Mouse (Mus musculus): Measurements from ENCODE around the gene C2.

The C2 gene

DNA sequence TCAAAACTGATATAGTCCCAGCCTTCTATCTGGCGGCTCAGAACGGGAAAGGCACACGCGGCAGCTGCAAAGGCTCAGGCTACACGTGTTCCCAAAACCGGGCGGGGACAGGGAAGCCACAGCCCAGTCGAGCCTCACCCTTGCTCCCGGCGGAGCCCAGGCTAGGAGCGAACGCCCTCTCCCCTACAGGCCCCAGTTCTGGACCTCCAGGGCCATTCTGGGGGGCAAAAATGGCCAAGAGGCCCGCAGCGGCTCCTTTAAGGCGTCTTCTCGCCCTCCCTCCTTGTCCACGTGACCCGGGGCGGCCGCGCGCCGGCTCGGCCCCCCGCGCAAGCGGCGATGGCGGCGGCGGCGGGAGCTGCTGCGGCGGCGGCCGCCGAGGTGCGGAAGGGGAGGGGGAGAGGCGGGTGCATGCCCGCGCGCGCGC lies at the start of gene C2, which contains the start of gene Ehmt2:
Gene C2, minus strand, starts transcription at position 106 of the 427 bp plus-strand sequence.
Gene Ehmt2, plus strand, starts transcription at position 310 of the 427 bp plus-strand sequence.
- in situ Hi-C loops (cut with MboI, MseI), result no loop called here

DNA sequence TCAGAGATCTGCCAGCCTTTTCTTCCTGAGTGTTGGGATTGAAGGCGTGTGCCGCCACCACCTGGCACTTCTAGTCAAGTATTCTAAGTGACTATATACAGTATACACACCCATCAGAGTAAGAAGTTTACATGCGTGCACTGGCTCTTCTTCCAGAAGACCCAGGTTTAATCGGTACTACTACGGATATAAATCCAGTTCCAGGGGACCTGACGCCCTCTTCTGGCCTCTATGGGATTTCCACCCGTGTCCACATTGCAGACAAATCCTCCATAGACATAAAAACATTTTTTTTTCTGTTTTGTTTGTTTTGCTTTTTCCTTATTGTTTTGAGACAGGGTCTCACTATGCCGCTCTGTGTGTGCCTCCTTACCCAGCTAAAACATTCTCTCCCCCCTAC lies 49.5 kb upstream of the C2 start:
- in situ Hi-C loops (cut with MboI, MseI), result loop anchor here (5.0 kb wide), 1 partner anchor 35 kb away; the partner anchor contains the start of gene Lsm2

DNA sequence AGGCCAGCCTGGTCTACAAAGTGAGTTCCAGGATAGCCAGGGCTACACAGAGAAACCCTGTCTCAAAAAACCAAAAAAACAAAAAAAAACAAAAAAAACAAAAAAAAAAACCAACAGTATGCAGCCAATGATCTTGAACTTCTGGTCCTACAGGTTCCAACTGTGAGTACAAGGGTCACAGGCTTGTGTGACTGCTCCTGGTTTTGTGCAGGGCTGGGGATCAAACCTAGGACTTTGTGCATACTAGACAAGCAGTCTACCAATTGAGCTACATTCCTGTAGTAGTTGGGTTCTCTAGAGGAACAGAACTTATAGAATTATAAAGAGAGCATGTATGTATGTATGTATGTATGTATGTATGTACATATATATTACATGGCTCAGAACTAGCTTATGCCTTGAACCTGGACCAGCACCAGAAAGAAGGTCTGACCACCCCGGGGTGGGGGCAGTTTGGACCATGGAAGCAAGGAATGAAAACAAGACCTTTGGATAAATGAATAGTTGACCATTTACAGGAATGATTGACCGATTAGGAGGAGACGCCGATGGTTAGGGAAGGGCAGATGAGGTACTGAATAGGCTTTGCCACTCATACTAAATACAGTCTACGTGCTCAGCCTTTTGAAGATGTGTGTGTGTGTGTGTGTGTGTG lies 48.5 kb upstream of the C2 start:
- in situ Hi-C loops (cut with MboI, MseI), result loop anchor here (5.0 kb wide), 1 partner anchor 36 kb away; the partner anchor contains the start of gene Lsm2

DNA sequence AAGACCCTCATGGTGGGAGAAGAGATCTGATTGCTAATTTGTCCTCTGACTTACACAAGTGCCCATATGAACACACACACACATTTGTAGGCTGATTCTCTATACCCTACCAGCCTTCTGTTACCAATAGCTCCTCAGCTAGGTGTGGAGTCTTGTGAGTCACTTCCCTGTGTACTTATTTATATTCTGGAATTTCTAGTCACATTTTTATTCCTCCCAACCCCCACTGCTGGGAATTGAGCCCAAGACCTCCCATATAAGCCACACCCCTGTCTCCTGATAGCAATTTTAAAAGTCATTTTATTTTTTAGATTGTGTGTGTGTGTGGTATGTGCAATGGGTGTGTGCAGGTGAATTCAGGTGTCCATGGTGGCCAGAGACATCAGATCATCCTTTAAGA lies 46.3 kb upstream of the C2 start:
- in situ Hi-C loops (cut with MboI, MseI), result no loop called here

DNA sequence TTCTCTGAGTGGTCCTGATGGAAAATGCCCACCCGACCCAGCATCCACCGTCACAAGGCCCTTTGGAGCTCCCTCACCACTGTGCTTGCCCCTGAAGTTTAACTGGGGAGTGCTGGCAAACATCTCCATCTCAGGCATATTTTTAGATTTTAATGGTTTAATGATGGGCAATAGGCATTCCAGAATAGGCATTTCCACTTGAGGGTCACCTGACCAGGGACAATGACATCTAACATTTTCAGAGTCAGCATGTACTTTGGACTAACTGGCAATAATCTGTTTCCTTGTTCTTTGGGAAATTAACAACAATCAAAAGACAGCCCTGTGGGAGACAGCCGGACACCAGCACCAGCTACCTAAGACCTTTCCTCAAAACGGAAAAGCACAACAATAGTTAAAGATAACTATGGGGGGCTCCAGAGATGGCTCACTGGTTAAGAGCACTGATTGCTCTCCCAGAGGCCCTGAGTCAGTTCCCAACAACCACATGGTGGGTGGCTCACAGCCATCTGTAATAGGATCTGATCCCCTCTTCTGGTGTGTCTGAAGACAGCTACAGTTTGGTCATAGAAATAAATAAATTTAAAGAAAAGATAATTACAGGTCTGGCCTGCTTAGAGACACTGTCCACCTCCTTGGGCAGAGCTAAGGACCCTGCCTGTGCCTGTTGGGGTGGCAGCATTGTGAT lies 45.2 kb upstream of the C2 start:
- in situ Hi-C loops (cut with MboI, MseI), result no loop called here

DNA sequence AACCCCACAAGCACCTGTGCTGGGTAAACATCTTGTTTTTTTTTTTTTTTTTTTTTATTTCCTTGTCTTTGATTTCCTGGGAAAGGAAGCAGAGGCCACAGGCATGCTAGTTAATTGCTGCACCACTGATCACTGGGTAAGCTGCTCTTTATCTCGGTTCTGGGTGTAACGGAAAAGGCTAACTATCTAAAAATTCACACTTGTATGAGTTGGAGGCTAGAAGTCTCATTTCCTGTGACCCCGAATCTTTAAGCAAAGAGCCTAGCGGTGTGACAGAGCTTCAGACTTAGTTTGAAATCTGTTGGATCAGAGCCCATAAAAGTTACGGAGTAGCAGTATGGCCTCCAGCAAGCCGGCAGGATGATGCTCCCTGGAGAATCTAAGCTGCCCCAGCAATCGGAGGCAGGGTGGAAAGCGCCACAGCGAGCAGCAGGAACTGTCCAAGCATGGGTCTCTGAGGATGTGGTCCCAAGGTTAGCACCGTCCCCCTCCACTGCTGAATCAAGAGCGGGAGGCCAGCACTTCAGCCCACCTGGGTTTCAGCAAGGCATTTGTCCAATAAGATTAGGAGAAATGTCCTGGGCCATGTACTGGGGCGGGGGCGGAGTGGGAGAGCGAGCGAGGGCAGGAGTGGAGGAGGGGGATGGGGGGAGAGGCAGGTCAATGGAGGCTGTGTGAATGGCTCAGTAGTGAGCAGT lies 43.4 kb upstream of the C2 start:
- in situ Hi-C loops (cut with MboI, MseI), result no loop called here

DNA sequence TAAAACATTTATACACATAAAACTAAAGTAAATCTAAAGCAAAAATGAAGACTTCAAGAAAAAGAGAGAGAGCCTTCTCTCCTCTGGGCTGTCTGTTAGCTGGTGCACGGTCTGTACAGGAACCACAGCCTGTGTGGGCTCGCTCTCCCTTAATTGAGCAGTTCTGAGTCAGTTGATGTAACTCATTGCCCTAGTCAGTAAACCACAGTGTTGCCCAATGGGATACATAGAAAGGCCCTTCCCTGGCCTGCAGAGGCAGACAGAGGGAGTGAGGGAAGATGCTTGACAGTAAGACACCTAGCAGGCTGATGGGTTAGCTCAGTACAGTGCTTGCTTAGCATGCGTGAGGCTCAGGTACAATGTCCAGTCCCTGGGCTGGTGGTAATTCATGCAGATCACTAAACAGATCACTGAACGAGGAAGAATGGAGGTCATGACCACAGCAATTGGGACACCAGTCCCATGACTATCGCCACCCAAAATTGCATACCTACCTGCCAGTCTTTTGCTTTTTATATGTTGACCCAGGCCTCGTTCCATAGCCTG lies 40.0 kb upstream of the C2 start:
- in situ Hi-C loops (cut with MboI, MseI), result no loop called here

DNA sequence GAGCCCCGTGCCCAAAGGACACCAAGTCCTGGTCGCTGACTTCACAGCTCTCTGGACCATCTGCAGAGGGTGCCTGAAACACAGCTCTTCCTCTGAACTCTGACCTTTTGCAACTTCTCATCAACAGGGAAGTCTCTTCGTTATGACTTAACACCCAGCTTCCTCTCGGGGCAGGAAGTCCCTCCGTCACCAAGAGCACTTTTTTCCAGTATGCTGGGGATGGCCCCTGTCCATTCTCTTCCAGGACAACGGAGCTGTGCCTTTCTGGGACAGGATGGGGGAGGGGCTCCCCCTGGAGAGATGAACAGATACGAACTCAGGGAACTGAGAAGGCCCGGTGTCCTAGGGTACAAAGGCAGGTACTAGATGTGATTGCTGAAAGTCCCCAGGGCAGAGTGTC lies 36.8 kb upstream of the C2 start:
- in situ Hi-C loops (cut with MboI, MseI), result no loop called here

DNA sequence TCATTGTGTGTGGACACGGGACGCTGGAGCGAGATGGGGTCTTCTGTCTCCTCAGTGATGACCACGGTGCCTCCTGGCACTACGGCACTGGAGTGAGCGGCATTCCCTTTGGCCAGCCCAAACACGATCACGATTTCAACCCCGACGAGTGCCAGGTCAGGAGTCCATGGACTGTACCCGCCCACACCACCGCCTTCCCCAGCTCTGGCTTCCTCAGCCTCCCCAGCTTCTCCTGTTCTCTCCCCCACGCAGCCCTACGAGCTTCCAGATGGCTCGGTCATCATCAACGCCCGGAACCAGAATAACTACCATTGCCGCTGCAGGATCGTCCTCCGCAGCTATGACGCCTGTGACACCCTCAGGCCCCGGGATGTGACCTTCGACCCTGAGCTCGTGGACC lies 36.0 kb upstream of the C2 start:
- in situ Hi-C loops (cut with MboI, MseI), result no loop called here

DNA sequence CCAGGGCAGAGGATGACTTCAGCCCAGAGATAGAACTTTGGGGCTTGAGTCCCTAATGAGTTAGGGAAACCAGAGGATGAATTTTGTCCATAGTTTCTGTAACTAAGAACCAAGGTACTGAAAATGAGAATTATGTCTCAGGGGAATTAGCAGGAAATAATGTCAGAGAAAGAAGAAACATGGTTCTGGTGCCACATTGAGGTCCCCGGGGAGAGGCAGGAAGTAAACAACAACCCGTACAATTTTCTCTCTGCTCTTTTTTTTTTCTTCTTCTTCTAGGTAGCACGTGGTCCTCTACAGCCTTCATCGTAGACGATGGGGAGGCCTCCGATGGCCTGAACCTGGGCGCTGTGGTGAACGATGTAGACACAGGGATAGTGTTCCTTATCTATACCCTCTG lies 34.2 kb upstream of the C2 start:
- in situ Hi-C loops (cut with MboI, MseI), result no loop called here

DNA sequence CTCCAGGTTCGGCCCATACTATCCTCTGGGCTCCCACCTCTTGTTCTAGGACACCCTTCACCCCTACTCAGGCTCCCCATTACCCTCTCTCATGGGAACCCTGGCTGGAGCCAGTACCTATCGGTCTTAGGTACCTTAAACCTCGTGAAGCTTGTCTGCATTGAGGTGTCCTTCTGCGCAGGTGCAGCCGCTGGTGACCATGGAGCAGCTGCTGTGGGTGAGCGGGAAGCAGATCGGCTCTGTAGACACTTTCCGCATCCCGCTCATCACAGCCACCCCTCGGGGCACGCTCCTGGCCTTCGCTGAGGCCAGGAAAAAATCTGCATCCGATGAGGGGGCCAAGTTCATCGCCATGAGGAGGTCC lies 33.7 kb upstream of the C2 start:
- in situ Hi-C loops (cut with MboI, MseI), result no loop called here

DNA sequence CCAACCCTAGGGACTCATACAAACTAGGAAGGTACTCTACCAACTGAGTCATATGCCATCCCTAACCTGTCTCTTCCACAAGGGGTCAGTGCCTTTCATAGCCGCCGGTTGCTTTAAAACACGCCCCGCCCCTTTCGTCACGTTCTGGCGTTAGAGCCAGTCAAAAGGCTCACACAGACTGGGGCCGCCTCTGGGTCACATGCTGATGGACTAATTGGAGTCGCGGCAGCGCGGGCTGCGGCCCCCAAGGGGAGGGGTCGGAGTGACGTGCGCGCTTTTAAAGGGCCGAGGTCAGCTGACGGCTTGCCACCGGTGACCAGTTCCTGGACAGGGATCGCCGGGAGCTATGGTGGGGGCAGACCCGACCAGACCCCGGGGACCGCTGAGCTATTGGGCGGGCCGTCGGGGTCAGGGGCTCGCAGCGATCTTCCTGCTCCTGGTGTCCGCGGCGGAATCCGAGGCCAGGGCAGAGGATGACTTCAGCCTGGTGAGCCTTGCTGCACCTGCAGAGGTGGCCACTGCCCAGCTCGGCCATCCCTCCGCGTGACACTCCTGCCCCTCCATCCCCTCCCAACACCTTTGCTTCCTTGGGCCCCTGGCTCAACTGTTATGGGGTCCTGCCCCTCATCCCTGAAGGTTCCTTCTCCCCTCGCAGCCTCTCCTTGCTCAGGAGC lies 33.1 kb upstream of the C2 start, which contains the start of gene Neu1:
Gene Neu1, plus strand, starts transcription at position 193 of the 674 bp plus-strand sequence.
- in situ Hi-C loops (cut with MboI, MseI), result no loop called here

DNA sequence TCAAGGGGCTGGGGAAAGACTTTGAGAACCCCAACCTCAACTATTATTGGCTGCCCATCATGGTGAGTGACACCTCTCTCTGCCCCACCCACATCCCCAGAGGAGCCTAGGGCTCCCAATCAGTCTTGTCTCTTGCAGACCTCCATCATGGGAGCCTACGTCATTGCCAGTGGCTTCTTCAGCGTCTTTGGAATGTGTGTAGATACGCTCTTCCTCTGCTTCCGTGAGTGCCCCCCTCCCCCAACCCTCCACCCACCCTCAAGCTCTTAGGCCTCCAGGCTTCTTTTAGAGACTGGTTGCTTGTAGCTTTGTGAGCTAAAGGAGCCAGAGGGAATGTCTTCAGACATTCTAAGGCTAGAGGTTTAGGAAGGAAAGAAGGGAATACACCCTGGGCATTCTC lies 30.8 kb upstream of the C2 start:
- in situ Hi-C loops (cut with MboI, MseI), result no loop called here

DNA sequence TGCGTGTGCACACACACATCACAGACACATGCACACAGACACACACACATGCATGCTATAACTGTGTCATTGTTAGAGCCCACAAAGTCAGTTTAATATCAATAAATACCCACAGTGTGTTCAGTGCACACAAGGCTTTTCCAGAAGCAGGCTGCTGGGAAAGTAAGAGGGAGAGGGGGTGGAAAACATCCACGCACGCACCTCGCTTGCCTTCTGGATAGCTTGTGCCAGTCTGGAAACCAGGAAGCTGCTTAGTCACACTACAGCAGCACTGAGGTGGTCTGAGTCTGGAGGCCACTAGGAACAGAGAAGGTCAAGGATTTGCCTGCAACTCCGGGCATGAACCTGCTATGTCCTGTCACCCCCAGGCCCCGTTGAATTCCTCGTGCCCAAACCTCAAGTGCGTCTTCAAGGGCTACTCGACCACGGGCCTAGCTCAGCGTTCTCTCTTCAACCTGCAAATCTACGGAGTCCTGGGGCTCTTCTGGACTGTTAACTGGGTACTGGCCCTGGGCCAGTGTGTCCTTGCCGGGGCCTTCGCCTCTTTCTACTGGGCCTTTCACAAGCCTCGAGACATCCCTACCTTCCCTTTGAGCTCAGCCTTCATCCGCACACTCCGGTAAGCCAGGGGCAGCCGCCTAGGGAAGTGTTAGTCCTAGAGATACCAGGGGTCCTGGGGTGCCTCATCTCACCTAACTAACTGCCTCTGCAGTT lies 29.4 kb upstream of the C2 start:
- in situ Hi-C loops (cut with MboI, MseI), result no loop called here

DNA sequence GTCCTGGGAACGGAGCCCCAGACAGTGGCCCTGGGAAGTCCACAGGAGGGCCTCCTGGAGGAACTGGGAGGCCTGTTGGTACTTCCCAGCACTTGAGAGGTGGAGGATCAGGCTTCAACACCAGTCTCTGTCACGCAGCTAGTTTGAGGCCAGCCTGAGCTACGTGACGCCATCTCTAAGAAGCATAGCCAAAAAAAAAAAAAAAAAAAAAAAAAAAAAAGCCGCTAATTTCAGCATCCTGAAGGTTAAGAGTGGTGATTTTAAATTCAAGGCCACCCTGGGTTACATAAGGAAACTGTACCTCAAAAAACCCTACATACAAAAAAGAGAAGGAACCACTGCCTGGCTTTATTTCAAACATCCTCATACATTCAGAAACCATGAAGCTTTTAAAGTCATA lies 26.2 kb upstream of the C2 start:
- in situ Hi-C loops (cut with MboI, MseI), result no loop called here

DNA sequence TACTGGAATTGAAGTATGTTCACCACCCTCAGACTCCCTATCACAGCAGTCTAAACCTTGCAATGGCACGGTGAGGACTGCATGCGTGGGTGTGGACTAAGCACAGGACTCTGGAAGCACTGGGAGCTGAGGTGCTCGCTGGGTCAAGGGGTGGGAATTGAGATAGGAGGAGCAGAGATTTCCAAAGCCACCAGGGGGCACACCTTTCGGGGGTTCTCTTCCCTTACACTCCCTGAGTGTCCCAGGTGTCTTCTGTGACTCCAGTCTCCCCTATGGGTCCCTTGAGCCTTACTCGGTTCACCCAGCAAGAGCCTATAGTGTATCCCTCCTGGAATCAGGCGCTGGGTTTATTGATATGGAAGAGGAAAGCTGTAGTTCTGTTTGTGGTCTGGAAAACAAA lies 24.9 kb upstream of the C2 start:
- in situ Hi-C loops (cut with MboI, MseI), result no loop called here

DNA sequence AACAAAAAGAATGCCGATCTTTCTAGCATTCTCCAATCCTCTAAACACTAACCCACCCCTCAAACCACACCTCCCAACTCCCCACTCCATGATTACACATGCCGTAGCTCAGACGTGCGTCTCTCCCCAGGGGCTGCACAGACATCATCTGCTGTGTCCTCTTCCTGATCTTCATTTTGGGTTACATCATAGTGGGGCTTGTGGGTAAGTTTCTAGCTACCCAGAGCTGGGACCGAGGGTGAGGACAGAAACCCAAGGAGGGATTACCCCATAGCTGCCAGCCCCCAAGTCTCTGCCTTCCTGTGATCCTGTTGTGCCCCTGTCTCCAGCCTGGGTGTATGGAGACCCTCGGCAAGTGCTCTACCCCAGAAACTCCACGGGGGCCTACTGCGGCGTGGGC lies 19.1 kb upstream of the C2 start:
- in situ Hi-C loops (cut with MboI, MseI), result no loop called here

DNA sequence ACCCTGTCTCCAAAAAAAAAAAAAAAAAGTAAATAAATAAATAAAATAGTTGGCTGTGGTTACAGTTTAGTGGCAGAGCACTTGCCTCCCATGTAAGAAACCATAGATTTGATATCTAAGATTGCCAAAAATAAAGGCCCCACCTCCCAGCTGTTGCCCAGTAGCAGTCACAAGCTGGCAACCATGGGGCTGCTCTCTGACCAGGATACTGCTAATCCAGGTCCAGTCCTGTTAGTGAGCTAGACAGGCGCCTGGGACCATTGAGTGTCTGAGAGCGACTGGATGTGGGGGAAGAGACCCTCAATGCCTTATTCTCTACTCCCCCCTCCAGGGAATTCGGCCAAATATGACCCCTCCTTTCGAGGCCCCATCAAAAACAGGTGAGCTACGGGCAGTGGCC lies 18.3 kb upstream of the C2 start:
- in situ Hi-C loops (cut with MboI, MseI), result no loop called here

DNA sequence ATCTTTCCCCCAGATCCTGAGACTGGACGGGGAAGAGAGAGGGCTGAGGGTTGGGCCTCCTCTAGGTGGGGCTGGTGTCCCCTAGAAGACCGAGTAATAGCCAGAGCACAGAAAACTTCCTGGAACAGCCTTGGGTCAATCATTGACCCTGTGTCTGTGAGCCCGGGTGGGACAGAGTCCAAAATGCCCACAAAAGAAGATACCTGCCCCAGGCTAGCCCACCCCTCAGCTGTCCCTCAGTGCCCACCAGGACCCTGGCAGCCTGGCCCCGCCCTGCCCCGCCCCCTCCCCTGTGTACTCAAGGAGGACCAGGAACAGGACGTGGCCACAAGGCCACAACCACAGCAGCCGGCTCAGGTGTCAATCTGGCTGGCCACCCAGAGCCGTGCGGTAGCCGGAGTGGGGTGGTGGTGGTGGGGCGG lies 17.4 kb upstream of the C2 start:
- in situ Hi-C loops (cut with MboI, MseI), result no loop called here

DNA sequence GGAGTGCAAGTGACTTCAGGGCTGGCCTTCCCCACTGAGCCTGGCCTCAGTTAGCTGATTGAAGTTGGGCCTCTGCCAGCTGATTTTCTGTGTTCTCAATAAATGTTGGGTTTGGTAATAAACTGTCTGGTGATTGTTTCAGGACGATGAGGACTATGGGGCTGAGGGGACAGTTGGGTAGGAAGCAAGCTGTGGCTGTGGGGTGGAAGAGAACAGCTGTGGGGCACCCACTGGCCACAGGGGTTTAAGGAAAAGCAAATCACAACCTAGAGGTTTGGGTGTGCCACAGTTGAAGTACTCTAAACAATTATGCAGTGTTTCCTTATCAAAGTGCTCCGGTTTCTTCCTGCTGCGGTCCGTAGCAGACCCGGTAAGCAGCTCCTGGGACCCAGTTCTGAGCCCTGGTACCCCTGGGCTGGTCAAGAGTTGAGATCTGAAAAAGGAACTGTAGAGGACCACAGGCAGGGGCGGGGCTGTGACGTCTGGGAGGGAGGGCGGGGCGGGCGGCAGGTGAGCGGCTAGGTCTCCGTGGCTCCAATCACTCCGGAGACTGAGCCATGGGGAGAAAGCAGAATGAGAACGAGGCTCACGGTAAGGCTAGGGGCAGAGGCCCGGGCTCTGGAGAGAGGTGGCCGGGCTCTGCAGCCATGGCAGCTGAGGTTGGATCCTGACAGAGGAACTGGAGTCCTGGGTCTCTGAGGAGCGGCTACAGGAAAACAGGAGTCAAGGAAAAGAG lies 16.0 kb upstream of the C2 start, which contains the start of gene Slc44a4:
Gene Slc44a4, plus strand, starts transcription at position 537 of the 736 bp plus-strand sequence.
- in situ Hi-C loops (cut with MboI, MseI), result no loop called here
